Mouse (Mus musculus) liver, embryonic 15.5 days (tissue): Measurements from ENCODE around the gene Rere. TPM values are rescaled to one million over a fixed set of nuclear protein-coding genes. Genes with fewer than 3 reads are reported as not detected.

ENCODE experiments used
- ATAC-seq: fragments of 200-750 bp; cut with Nextera tagmentation; 2 replicates; pipeline ENCODE4 v1.8.0; 2017; ENCODE audit warnings: moderate number of reproducible peaks, mild to moderate bottlenecking, moderate library complexity; ENCODE audit not compliant: insufficient read depth
- H3K27ac ChIP-seq: fragments of 300-500 bp; sonication (generic); replicated peaks from 2 replicates; pipeline ENCODE4 v1.5.1; 2015; ENCODE audit warnings: mild to moderate bottlenecking, inconsistent platforms
- H3K27me3 ChIP-seq: fragments of 300-500 bp; sonication (generic); 2 replicates; pipeline ENCODE4 v1.6.1; 2015; ENCODE audit warnings: mild to moderate bottlenecking, inconsistent platforms
- H3K36me3 ChIP-seq: fragments of 300-500 bp; sonication (generic); replicated peaks from 2 replicates; pipeline ENCODE4 v1.6.1; 2015; ENCODE audit warnings: moderate library complexity, mild to moderate bottlenecking, inconsistent platforms
- H3K4me1 ChIP-seq: fragments of 300-500 bp; sonication (generic); replicated peaks from 2 replicates; pipeline ENCODE4 v1.6.1; 2015; ENCODE audit warnings: inconsistent platforms
- H3K4me2 ChIP-seq: fragments of 300-500 bp; sonication (generic); 2 replicates; pipeline ENCODE4 v1.6.1; 2015; ENCODE audit warnings: moderate library complexity, mild to moderate bottlenecking, inconsistent platforms
- H3K4me3 ChIP-seq: fragments of 300-500 bp; sonication (generic); replicated peaks from 2 replicates; pipeline ENCODE4 v1.5.1; 2015; ENCODE audit warnings: mild to moderate bottlenecking, inconsistent platforms
- H3K9ac ChIP-seq: fragments of 300-500 bp; sonication (generic); 2 replicates; pipeline ENCODE4 v1.6.1; 2015; ENCODE audit warnings: moderate library complexity, mild to moderate bottlenecking, inconsistent platforms
- H3K9me3 ChIP-seq: fragments of 300-500 bp; sonication (generic); replicated peaks from 2 replicates; pipeline ENCODE4 v1.6.1; 2016; ENCODE audit warnings: inconsistent platforms
- WGBS: fragments of 180-500 bp; shearing (Covaris S2); methylation state at CpG from one replicate; pipeline ENCODE4 v1.1.7; 2015; ENCODE audit warnings: mixed read lengths; ENCODE audit not compliant: insufficient replicate concordance; 5-methylcytosine and 5-hydroxymethylcytosine counted together
- polyA plus RNA-seq: library from polyadenylated mRNA; unstranded; fragments of >200 nt; fragmentation: Nextera tagmentation; extraction: Ambion mirVana; gene quantifications from 2 replicates; pipeline ENCODE4 v1.2.1, GENCODE M21; 2015

Rere gene
- polyA plus RNA-seq, 1 experiment from 2014 or later, result 5.3 TPM

- Histone ChIP-seq H3K4me1 (peaks cover 10% of the 10 kb centered on the region; the same call in 1 of the 2 replicates), H3K27me3 (no peaks in the 10 kb centered on the region), H3K9me3 (no peaks in the 10 kb centered on the region), H3K27ac (no peak overlapping the region), H3K4me3 (no peak overlapping the region), H3K4me2 (no peak overlapping the region), H3K36me3 (no peaks in the 10 kb centered on the region), H3K9ac (no peak overlapping the region)
- no peak for ATAC-seq
- 74% methylated on average over 3 of the region's 3 CpGs for WGBS
Observed at GRCm38 (mm10) chr4:150325046-150325801, 43.8 kb downstream of the Rere start.

- H3K27ac ChIP-seq, result no peak overlapping the region
- no peak overlapping the region for H3K4me2 ChIP-seq
- H3K27me3 ChIP-seq, result no peaks in the 10 kb centered on the region
- H3K9ac ChIP-seq, result no peak overlapping the region
- no peaks in the 10 kb centered on the region for H3K9me3 ChIP-seq
- ATAC-seq, result no peak
- H3K4me1 ChIP-seq, result peaks cover 10% of the 10 kb centered on the region; the same call in 1 of the 2 replicates
- H3K4me3 ChIP-seq, result no peak overlapping the region
- no peaks in the 10 kb centered on the region for H3K36me3 ChIP-seq
- 76% methylated on average over 2 of the region's 2 CpGs for WGBS
Observed at GRCm38 (mm10) chr4:150326005-150326404, 44.6 kb downstream of the Rere start.

- no peaks in the 10 kb centered on the region for H3K36me3 ChIP-seq
- 66% methylated on average over 4 of the region's 4 CpGs for WGBS
- no peak overlapping the region for H3K4me3 ChIP-seq
- no peak overlapping the region for H3K27ac ChIP-seq
- H3K4me2 ChIP-seq, result no peak overlapping the region
- ATAC-seq, result no peak
- H3K9ac ChIP-seq, result no peak overlapping the region
- no peaks in the 10 kb centered on the region for H3K27me3 ChIP-seq
- peaks cover 10% of the 10 kb centered on the region; the same call in 1 of the 2 replicates for H3K4me1 ChIP-seq
- H3K9me3 ChIP-seq, result no peaks in the 10 kb centered on the region
Observed at GRCm38 (mm10) chr4:150327476-150327875, 46.0 kb downstream of the Rere start.

- H3K4me1 ChIP-seq, result no peaks in the 10 kb centered on the region; the same call in 1 of the 2 replicates
- H3K9me3 ChIP-seq, result no peaks in the 10 kb centered on the region
- H3K27me3 ChIP-seq, result no peaks in the 10 kb centered on the region
- H3K4me2 ChIP-seq, result no peak overlapping the region
- H3K4me3 ChIP-seq, result no peak overlapping the region
- WGBS, result 67% methylated on average over 4 of the region's 4 CpGs
- no peaks in the 10 kb centered on the region for H3K36me3 ChIP-seq
- ATAC-seq, result no peak
- H3K27ac ChIP-seq, result no peak overlapping the region
- no peak overlapping the region for H3K9ac ChIP-seq
Observed at GRCm38 (mm10) chr4:150333927-150334682, 52.7 kb downstream of the Rere start.

GRCm38 (mm10) chr4:150337260-150337659, 55.8 kb downstream of the Rere start:
- Histone ChIP-seq H3K9ac (no peak overlapping the region), H3K9me3 (no peaks in the 10 kb centered on the region), H3K4me3 (no peak overlapping the region), H3K4me2 (no peak overlapping the region), H3K27me3 (no peaks in the 10 kb centered on the region), H3K4me1 (peaks cover 4% of the 10 kb centered on the region; the same call in 1 of the 2 replicates), H3K36me3 (no peaks in the 10 kb centered on the region), H3K27ac (no peak overlapping the region)
- no peak for ATAC-seq
- WGBS, result 79% methylated on average over 1 of the region's 1 CpGs

GRCm38 (mm10) chr4:150338906-150339650, 57.6 kb downstream of the Rere start:
- no peak overlapping the region for H3K4me3 ChIP-seq
- peaks cover 4% of the 10 kb centered on the region; the same call in 1 of the 2 replicates for H3K4me1 ChIP-seq
- H3K27ac ChIP-seq, result no peak overlapping the region
- H3K36me3 ChIP-seq, result no peaks in the 10 kb centered on the region
- no peak overlapping the region for H3K9ac ChIP-seq
- no peaks in the 10 kb centered on the region for H3K27me3 ChIP-seq
- 68% methylated on average over 8 of the region's 8 CpGs for WGBS
- no peak overlapping the region for H3K4me2 ChIP-seq
- no peak for ATAC-seq
- H3K9me3 ChIP-seq, result no peaks in the 10 kb centered on the region

GRCm38 (mm10) chr4:150340796-150341525, 59.5 kb downstream of the Rere start:
- WGBS, result 53% methylated on average over 6 of the region's 6 CpGs
- H3K9ac ChIP-seq, result no peak overlapping the region
- ATAC-seq, result no peak
- H3K4me1 ChIP-seq, result peaks cover 4% of the 10 kb centered on the region; the same call in 1 of the 2 replicates
- H3K36me3 ChIP-seq, result no peaks in the 10 kb centered on the region
- H3K27ac ChIP-seq, result no peak overlapping the region
- no peaks in the 10 kb centered on the region for H3K27me3 ChIP-seq
- H3K9me3 ChIP-seq, result no peaks in the 10 kb centered on the region
- H3K4me2 ChIP-seq, result no peak overlapping the region
- H3K4me3 ChIP-seq, result no peak overlapping the region

GRCm38 (mm10) chr4:150344526-150344925, 63.1 kb downstream of the Rere start:
- peaks cover 14% of the 10 kb centered on the region; the same call in 1 of the 2 replicates for H3K4me1 ChIP-seq
- no peaks in the 10 kb centered on the region for H3K27me3 ChIP-seq
- H3K4me2 ChIP-seq, result no peak overlapping the region
- 63% methylated on average over 3 of the region's 3 CpGs for WGBS
- H3K36me3 ChIP-seq, result no peaks in the 10 kb centered on the region
- no peak overlapping the region for H3K9ac ChIP-seq
- no peak for ATAC-seq
- no peak overlapping the region for H3K4me3 ChIP-seq
- H3K9me3 ChIP-seq, result no peaks in the 10 kb centered on the region
- no peak overlapping the region for H3K27ac ChIP-seq

- Histone ChIP-seq H3K4me2 (no peak overlapping the region), H3K4me3 (no peak overlapping the region), H3K27me3 (no peaks in the 10 kb centered on the region), H3K36me3 (no peaks in the 10 kb centered on the region), H3K4me1 (peaks cover 9% of the 10 kb centered on the region), H3K27ac (no peak overlapping the region), H3K9me3 (no peaks in the 10 kb centered on the region), H3K9ac (no peak overlapping the region)
- ATAC-seq, result no peak
- WGBS, result 55% methylated on average over 4 of the region's 4 CpGs
Observed at GRCm38 (mm10) chr4:150346651-150347386, 65.4 kb downstream of the Rere start.

GRCm38 (mm10) chr4:150347387-150347672, 65.9 kb downstream of the Rere start:
- Histone ChIP-seq H3K4me2 (no peak overlapping the region), H3K27ac (no peak overlapping the region), H3K4me1 (peaks cover 9% of the 10 kb centered on the region), H3K9ac (no peak overlapping the region), H3K4me3 (no peak overlapping the region), H3K9me3 (no peaks in the 10 kb centered on the region), H3K27me3 (no peaks in the 10 kb centered on the region), H3K36me3 (no peaks in the 10 kb centered on the region)
- ATAC-seq, result no peak
- WGBS, result 13% methylated on average over 2 of the region's 2 CpGs
